14 mouse cellular contexts compared by ENCODE assay signal in genomic region chr15:83298313-83298712, GRCm38 (mm10). TPM values are rescaled to one million over a fixed set of nuclear protein-coding genes. Genes with fewer than 3 reads are reported as not detected.
DNase-seq lines count a peak whose midpoint lies in the region; ATAC-seq and TF ChIP-seq lines count a peak whose summit lies in the region.
"Had no signal": no experiment of that assay in that cellular context is flagged by ENCODE, and none has a peak within 500 bp of the region (broad histone marks: within the 10 kb centered on the region; RNA-seq: fewer than 3 reads in every experiment).

No protein-coding gene starts in this region.

- DNase-seq in left cerebral cortex, adult 2 months (ENCODE audit: extremely low spot score in 1 of 2, low spot score in 2 of 2), result no peak
- DNase-seq in left cerebral cortex, postnatal 10 days (ENCODE audit: extremely low spot score in 1 of 2, low spot score in 2 of 2), result no peak
- DNase-seq in 416B (ENCODE audit: low read depth) (peak; percentile 23), A20 (ENCODE audit: low read depth, low spot score) (peak; percentile 24)
- DNase-seq in c-Kit-positive CD71-positive TER-119-positive erythroid progenitor cells, embryonic 14.5 days (ENCODE audit: low spot score), result peak; percentile 24
- DNase-seq in spleen, postnatal 14 days (ENCODE audit: low spot score in 2 of 2), result no peak
- DNase-seq: cerebellum, adult 9-10 months; kidney, adult 18-20 months; liver, embryonic 13.5 days had no signal

- ATAC-seq in cerebellum, adult (ENCODE audit: insufficient number of reproducible peaks, low FRiP score, low TSS enrichment), result no peak

- no peak overlapping the region for H3K27ac ChIP-seq in left cerebral cortex, adult 2 months
- H3K27ac ChIP-seq: heart, embryonic 15.5 days had no signal

- TF ChIP-seq CTCF in left cerebral cortex, adult 2 months (IDR thresholded peaks at IDR 0.05), result peak; percentile 25

- H3K4me3 ChIP-seq in left cerebral cortex, adult 2 months, result no peak overlapping the region
- H3K4me3 ChIP-seq: heart, embryonic 15.5 days; liver, embryonic 13.5 days; megakaryocyte, embryonic 14.5 days had no signal

- intact Hi-C loops in left cerebral cortex, adult 2 months (cut with DNase I), result no loop called here
- intact Hi-C loops in left cerebral cortex, postnatal 10 days (cut with DNase I), result no loop called here

RNA-seq across cellular contexts. Expression of gene A4galt, which starts 46.7 kb away (rescaled TPM):
- 1 to 10 TPM; 1.9 to 4.5 TPM for total RNA-seq in left cerebral cortex, adult 2 months (2021)
- 1 to 10 TPM; 3.0 TPM for total RNA-seq in left cerebral cortex, postnatal 10 days (2021)
- total RNA-seq: monocyte, adult 5-6 weeks; neutrophil, adult 5-6 weeks had no signal

RNA-seq across cellular contexts. Expression of gene Arfgap3, which starts 51.7 kb away (rescaled TPM):
- 10 to 100 TPM; 19.5 to 21.5 TPM for total RNA-seq in left cerebral cortex, adult 2 months (2021)
- total RNA-seq in left cerebral cortex, postnatal 10 days (2021), result 10 to 100 TPM; 20.1 to 23.4 TPM

Comparison
In these comparisons a context has a peak if more than half of its experiments do, and no peak if none do; other contexts are left out.
1. DNase-seq: peak in 416B (single experiment), A20 (single experiment) and c-Kit-positive CD71-positive TER-119-positive erythroid progenitor cells, embryonic 14.5 days (single experiment); none in left cerebral cortex, adult 2 months (0 of 2), left cerebral cortex, postnatal 10 days (0 of 2) and spleen, postnatal 14 days (0 of 2).